Mouse (Mus musculus) stomach, postnatal 0 days (tissue): ENCODE measurements at regions not wholly inside any gene's neighbourhood (a gene's known extent, or its start where the extent isn't known, plus 50 kb on each side); places are given as distances from the start of the nearest gene placed in this dataset.

Source experiments
- CTCF ChIP-seq: IDR thresholded peaks from 2 replicates; pipeline ENCODE4 v1.5.1; 2016; ENCODE audit warnings: antibody characterized with exemption, low read depth, mild to moderate bottlenecking, moderate library complexity
- EP300 ChIP-seq: optimal IDR thresholded peaks from 2 replicates; pipeline ENCODE3; 2016; ENCODE audit warnings: antibody characterized with exemption

GRCm38 (mm10) chr11:19355179-19355578 lies 336.4 kb upstream of the Meis1 start:
- TF ChIP-seq CTCF (no peak), EP300 (no peak)
